Mouse (Mus musculus): Measurements from ENCODE around the gene Neurod2. TPM values are rescaled to one million over a fixed set of nuclear protein-coding genes. Genes with fewer than 3 reads are reported as not detected.

The Neurod2 gene
- total RNA-seq, 2 experiments from 2014 or later = not detected

DNA sequence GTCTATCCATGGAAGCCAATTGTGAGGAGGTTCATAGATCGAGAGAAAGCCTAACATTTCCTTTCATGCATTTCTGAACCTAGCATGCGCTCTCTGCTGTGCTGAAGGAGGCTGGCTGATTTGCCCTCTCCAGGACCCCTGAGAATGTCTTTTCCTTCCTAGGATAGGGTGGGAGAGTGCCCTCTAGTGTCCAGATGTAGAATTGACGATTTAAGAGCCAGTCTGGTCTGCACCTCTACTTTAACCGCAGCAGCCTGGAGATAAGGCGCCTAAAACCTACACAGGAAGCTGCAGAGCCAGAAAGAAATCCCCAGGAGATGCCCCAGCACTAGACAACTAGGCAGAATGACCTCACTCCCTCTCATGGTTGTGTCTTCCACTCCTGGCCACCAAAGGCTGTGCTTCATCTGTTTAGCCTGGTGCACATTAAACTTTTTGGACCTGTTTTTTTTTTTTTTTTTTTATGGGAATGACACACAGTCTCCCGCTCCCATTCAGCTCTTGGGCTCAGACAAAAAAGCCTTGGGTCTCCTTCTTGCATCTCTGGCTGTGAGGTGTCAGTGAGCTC lies 26.4 kb upstream of the Neurod2 start:
- DNase-seq (ENCODE audit: low spot score) = no peak

DNA sequence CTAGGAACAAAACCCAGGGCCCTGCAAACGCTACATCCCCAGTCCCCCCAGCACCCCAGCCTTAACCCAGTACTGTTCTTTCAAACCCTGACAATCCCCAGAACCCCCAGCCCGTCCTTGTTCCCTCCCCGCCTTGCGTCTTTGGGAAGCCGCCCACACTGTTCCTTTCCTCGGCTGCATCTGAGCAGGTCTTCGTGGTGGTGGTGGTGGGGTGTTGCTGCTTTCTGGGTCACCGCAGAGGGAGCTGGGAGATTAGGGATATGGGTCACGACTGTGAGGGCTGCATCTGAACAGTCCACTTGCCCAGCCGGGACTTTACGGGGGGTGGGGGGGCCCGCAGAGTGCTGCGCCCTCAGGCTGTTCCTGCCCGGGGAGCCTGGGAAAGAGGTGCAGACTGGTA lies 25.0 kb upstream of the Neurod2 start:
- DNase-seq (ENCODE audit: low spot score) = no peak

DNA sequence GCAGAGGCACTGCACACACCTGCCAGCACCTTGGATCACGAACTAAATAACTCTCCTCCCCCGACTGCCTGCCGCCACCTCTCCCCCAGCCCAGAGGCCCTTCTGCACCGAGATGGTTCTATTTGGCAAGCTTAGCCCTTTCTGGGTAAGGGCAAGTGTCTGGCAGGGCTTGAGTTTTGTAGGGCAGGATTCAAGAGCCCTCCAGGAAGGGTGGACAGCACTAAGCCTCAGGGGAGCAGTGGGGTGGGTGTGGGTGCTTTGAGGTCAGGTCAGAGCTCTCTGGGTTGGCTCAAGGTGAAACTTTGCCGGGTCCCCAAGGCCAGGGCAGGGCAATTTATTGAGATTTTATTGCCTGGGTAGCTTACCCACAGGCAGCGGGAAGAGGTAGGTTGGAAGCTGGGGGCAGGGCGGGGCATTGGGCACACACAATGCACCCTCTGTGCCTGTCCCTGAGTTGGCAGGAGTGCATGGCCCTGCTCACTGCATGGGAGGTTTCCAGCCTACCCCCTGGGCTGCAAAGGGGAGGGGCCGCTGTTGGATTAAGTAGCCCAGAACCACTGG lies 24.3 kb upstream of the Neurod2 start:
- no peak for DNase-seq (ENCODE audit: low spot score)

DNA sequence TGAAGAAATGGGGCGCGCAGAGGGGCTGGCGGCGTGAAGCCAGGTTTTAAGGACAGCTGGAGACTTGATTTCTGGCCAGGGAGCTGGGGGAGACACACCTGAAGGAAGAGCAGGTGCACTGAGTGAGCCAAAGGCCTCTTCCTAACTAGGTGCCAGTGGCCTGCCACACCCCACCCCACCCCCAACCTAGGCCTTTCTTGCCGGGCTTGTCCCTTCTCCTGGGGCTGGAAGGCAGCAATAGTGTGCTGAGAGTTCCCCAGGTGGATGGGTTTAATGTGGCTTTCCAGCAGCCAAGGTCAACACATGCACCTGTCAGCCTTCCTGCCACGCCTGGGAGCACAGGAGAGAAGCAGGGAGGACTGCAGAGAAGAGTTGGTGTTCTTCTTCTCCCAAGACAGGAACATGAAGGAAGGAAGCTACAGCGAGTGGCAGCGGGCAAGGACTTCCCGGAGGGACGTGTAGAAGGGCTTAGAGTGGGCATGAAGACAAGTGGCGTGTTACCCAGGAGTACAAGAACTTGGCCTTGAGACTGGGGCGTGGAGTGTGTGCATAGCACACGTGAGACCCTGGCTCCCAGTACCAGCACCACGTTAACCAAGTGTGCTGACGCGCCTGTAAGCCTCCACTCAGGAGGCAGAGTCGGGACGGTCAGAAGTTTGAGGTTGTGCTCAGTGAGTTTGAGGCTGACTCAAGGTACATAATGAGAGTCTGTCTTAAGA lies 23.0 kb upstream of the Neurod2 start:
- DNase-seq (ENCODE audit: low spot score) = no peak

DNA sequence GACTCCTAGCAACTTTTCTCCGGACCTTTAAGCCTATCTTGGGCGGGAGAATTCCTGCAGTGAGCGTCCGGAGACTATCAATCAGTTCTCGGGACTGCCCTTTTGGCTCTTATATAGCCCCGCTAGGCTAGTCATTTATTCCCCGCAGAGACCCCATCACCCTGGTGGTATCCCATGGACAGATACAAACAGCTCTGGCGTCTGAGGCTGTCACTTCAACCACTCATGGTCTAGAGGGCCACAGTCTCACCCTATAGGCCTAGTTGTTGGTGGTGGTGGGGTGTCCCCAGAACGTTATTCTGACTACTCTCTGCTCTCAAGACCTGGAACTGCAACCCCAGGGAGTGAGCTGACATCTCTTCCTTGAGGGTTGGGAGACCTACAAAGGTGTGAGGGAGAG lies 19.9 kb upstream of the Neurod2 start:
- no peak for DNase-seq (ENCODE audit: low spot score)

DNA sequence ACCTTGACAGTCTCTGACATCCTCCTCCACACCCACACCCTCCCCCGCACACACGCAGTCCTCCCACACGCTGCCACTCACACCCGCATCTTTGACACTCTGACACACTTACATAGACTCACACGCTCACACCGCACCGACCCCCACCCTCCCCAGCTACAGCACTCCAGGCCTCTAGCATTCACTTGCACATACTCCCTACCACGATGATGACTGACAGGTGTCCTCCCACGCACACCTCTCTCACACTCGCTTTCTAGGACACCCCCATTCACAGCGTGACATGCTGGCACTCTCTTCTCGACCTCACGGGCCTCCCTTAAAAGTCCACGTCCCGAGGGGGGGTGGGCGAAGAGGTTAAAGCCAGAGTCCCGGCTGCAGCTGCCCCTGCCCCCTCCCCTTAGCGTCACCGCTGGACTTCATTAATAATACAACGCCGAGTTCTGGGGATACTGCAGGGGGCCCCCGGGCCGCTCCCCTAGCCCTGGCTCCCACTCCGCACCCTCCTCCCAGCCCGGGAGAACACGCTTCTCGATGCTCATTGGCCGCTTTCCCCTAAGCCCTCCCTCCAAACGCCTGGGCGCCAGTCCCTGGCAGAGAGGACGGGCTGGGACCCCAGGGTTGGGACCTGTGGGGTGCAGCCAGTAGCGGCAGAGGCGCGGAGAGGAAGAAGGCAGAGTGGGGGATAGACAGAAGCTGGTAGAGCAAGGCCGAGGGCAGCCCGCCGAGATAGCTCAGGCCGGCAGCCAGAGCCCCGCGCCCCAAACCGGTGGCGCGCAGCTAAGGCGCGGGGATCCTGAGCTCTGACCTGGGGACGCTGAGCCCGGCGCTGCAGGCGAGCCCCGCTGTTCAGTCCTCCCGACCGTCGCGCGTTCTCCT lies 18.9 kb upstream of the Neurod2 start, which contains the start of gene Ppp1r1b:
Gene Ppp1r1b (plus strand): TSS at position 322 of the 879 bp plus-strand sequence.
- peak; percentile 37 for DNase-seq (ENCODE audit: low spot score)

DNA sequence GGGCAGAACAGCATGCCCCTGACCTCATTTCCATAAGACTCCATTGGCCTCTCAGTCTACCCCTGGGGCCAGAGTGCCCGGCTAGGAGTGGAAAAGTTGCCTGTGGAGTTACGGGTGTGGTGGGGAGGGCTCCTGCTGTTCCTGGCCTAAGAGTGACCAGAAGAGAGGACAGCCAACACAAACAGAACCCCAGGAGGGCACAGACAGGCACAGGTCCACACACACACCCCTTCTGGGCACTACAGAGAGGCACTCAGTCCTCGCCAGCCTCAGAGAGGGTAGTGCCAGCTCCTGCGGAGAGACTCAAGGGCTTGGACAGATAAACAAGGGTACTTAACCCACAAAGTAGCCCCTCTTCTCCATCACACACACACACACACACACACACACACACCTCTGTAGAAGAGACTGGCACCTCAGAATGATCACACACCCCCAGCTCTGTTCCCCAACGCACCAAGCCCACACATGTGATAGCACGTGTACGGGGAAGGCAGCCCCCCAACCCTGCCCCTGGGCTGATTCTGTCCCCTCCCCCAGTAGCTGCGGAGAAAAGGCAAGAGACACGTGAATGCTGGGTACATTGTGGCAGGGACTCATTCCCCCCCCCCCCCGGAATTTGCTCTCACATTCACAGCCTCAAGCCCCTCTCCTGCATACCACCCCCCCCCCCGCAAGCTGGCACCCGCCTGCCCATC lies 18.1 kb upstream of the Neurod2 start:
- no peak for DNase-seq (ENCODE audit: low spot score)

DNA sequence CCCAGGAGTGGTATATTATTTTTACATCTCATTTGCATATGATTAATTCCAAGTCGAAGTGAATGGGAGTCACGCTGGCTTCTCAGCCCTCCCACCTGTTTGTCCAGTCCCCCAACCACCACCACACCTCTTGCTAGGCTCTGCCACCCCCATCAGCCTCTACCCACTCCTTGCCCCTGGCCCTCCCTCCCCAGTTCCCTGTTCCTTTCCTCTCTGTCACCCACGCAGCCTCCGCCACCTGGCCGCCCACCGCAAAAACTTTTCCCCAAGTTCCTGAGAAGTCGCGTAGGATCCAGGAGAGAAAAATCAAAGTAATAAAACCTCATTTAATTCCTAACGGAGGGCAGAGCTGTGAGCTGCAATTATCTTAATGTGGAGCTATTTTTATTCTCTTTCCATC lies 16.7 kb upstream of the Neurod2 start:
- DNase-seq (ENCODE audit: low spot score) = no peak

DNA sequence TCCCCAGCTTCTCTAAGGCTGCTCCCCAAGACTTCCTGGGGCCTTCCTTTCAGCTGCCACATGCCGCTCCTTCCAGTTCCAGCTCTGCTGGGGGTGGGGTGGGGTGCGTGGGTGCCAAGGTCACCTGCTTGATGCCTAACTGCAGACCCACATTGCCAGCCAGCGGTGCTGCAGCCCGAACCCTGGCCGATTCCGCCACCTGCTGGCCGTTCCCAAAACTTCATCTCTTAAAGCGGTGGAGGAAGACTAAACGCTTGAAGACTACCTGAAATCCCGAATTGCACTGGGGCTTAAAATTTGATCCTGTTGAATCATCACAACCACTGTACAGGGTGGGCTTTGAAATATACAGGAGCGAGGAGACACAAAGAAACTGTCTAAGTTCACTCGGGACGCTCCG lies 15.8 kb upstream of the Neurod2 start:
- DNase-seq (ENCODE audit: low spot score) = peak; percentile 72

DNA sequence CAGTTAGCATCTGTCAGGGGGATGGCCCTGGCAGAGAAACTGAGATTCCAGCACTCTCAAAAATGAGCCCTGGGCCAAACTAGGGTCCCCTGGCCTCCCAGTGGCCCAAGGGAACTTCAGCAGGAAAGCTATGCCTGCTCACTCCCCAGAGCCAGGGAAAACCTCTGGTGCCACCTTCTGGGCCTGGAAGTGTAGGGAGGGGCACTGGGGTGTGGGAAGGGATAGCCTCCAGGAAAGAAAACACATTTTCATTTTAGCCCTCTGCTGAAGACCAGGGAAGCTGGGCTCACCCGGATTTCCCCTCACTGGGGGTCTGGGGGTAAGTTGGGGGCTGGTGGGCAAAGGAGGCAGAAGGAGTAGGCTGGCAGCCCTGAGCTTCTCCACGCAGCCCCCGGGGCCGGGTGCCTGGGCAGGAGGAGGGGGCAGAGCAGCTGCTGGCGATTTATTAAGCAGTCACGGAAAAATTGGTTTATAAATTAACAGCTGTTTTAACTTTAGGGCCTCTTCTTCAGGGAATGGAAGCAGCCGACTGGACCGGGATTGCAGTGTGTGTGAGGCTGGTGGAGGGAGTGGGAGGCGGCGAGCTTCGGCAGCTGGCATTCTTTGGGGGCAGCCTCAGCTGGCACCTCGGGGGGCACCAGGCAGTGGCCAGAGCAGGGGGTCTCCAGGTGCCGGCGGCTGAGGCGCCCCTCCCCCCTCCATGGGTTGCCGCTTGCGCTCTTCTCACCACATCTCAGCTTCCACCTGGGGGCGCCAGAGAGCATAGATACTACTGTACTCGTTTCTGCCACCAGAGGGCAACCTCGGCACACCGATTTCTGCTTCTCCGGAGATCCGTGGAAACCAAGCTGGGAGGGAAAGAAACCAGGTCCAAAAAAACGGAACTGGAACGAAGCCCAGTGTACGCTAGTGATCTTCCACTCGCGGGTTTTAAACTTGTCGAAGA lies 12.8 kb upstream of the Neurod2 start:
- peak; percentile 95 for DNase-seq (ENCODE audit: low spot score)

DNA sequence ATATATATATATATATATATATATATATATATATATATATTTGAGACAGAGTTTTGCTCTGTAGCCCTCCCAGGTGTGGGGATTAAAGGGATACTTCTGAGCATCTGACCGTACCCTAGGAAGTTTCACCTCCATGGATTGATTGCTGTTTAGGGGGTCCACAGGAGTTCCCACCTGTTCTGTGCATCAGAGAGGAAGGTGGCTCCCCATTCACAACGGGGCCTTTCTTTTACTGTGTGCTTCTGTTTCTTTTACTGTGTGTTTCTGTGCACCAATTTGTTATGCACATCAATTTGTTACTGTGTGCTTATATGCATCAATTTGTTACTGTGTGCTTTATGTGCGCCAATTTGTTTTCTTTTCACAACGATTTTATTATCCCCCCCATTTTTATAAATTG lies 11.7 kb upstream of the Neurod2 start:
- DNase-seq (ENCODE audit: low spot score) = no peak

DNA sequence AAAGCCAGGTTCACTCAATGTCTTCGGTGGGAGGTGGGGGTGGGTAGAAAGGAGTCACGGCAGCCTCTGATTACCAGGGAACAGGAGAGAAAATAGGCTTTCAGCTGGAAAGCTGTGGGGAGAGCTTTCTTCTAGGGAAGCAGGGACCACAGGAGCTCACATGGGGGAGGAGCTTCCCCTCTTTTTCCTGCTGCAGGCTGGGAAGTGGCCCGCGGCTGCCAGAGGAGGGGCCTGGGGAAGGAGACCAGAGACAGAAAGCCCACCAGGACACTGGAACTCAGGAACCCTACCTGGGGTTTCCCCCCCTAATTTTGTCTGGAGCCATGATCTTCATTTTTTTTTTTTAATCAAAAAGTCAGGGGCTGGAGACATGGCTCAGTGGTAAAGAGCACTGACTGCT lies 11.1 kb upstream of the Neurod2 start:
- no peak for DNase-seq (ENCODE audit: low spot score)

DNA sequence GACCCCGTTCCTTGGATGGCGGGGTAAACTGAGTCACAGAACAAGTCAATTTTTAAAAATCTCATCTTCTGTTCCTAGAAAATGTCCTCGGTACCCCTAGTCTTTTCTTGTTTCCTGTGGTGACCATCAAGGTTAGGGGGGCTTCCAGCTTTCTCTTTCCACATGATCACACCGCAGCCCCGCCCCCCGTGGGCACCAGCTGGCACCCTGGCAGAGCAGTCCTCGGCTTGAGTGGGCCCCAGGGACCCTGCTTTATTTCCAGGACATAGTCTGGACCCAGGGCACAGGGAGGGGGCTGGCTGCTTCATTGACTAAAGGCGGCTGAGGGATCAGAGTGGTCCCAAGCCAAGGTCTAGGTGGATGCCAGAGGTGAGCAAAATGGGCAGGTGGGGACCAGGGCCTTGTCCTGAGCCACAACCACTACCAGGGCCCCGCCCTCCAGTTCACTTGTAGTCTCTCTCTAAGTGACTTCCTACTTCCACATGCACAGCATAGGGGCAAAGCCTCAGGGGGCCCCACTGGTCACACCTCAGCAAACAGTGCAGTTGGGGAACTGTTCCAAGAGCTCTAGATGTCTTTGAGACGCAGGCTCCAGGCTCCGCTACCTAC lies 10.3 kb upstream of the Neurod2 start:
- DNase-seq (ENCODE audit: low spot score) = no peak

DNA sequence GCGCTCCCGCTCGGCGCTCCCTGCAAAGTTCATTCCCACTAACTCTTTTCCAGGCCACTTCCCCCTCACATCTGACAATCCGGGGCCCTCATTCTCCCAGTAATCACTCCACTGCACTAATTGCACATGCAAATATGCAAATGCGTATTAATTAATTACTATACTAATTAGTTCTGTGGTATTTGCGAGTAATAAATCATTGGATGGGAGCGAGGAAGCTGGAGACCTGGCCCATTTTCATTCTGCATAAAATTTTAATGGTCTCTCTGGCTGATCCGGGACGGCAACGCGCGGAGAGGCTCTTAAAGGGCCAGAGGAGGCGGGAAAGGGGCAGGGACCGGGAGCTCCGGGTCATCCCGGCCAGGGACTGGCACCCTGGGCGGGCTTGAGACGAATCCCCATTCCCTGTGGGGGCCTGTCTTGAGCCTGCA lies 9.6 kb upstream of the Neurod2 start:
- DNase-seq (ENCODE audit: low spot score) = no peak

DNA sequence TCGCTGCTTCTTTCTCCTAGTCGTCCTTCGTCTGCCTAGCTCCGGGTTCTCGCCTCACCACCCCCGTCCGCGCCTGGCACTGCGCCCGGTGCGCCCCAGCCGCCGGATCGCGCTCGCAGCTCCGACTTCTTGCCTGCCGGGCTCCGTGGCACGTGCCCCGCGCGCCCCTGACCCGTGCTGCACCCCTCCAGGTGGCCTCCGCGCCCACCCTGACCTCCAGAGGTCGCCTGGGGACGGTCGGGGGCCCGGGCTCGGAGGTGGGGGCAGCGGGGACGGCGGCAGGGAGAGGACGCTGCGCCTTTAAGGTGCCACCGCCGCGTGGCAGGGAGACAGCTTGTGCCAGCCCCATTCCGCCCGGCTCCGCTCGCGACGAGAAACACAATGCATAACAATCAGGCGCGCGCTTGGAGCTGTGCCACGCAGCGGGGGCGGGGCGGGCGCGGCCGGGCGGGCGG lies 9.1 kb upstream of the Neurod2 start:
- DNase-seq (ENCODE audit: low spot score) = no peak

DNA sequence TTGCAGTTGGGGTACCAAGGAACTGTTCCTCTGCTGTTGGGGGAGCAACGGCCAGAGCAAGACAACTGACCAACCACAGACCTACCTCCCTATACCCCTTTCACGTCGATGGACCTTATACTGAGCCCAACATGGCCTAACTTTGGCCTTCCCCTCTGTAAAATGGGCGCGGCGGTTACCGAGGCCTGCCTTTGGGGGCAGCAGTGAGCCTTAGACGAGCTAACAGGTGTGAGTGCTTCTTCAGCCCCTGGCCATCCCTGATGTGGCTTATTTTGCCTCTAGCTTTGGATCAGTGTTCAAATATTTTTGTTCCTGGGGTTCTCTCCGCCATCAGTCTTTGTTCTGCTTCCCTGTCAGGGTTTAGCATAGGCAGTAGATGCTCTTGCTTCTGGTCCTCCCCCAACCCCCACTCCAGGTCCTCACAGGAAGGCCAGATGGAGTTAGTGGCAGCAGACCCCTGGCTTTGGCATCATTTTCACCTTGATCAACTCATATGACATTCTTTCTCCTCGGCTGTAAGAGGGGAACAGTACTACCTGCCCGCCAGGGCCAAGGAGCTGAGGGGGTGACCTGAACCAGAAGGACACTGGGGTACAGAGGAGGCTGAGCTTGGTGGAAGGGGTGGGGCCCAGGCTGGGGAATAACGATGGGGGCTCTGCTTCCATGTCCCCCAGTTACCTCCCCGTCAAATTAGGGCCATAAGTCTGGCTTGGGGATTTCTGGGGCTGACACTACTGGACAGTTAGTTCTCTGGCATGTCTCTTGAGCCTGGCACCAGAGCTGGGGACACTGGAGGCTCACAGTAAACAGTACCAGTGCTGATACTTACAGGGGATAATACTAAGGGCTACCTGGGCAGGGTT lies 7.0 kb upstream of the Neurod2 start:
- DNase-seq (ENCODE audit: low spot score) = no peak

DNA sequence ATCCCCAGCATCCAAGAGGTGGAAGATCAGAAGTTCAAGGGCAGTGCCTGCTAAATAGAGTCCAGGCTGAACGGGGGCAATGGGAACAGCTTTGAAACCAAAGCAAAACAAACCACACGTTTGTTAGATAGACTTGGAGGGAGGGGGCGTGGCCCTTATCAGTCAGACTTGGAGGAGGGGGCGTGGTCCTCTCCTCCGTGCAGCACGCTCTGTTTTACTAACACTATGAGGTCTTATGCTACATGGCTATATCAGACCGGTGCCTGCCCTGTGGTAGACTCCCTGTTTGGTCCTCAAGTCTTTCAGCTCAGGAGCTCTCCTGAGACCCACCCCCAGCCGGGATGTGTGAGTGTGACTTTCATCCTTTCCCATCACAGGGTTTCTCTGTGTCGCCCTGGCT lies 5.8 kb upstream of the Neurod2 start:
- DNase-seq (ENCODE audit: low spot score) = no peak

DNA sequence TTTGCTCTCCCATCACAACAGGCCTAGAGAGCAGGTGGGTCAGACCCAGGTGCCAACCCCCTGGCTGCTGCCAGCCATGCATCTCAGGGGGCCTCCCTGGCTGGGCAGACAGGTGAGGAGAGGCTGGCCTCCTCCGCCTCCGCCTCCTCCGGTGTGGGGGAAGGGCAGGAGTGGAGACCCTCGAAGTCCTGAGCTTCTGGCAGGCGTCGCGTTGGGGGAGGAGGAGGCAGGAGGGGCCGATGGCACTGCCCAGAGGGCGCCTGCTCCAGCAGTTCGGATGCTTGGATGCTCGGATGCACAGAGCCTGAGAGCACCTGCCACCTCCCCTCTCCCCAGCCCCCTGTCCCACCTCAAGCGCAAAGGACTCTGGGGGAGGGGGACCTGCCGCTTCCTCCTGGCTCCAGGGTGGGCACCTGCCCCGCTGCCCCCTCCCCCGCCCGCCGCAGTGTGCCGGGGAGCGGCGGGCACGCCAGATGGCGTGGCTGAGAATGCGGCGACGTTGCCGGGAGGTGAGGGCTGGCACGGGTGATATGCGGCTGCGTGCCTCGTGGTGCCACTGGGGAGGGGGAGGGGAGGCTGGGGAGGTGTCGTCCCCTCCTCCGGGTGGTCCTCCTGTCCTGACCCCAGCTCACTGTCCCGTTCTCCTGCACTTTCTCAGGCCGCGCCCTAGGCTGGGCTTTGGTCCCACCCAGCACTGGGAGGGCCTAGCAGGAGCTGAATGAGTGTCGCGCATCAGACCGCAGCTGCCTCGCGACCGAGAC lies 4.7 kb upstream of the Neurod2 start:
- no peak for DNase-seq (ENCODE audit: low spot score)
